Mouse (Mus musculus): ENCODE measurements at regions not wholly inside any gene's neighbourhood (a gene's known extent, or its start where the extent isn't known, plus 50 kb on each side); places are given as distances from the start of the nearest gene placed in this dataset.
A peak's percentile ranks its signal among the peaks of the same experiment; 100 is the strongest.

- Histone ChIP-seq H3K36me3 (ENCODE audit: insufficient read depth, low read length) (no peaks in the 10 kb centered on the region), H3K4me2 (ENCODE audit: low read depth, low read length) (peak overlapping the region; percentile 48), H3K4me1 (ENCODE audit: insufficient read depth, low read length) (peaks cover 13% of the 10 kb centered on the region), H3K9me3 (ENCODE audit: low read length) (no peaks in the 10 kb centered on the region), H3K4me3 (ENCODE audit: low read length) (no peak overlapping the region), H3K27me3 (ENCODE audit: insufficient read depth, low read length) (no peaks in the 10 kb centered on the region), H3K27ac (no peak overlapping the region), H3K9ac (replicated peaks; ENCODE audit: low read length) (0 out of 2 replicates have a peak overlapping the region, but pooled peaks have one; percentile 13)
- 20% methylated on average over 16 of the region's 16 CpGs for WGBS
- ATAC-seq: no peak
- no peak for TF ChIP-seq CTCF (IDR thresholded peaks at IDR 0.05; ENCODE audit: low read depth)
- peak; percentile 55 for DNase-seq (ENCODE audit: low spot score)
Observed at GRCm38 (mm10) chr2:72628626-72629470, 152.9 kb downstream of the Cdca7 start.

DNA sequence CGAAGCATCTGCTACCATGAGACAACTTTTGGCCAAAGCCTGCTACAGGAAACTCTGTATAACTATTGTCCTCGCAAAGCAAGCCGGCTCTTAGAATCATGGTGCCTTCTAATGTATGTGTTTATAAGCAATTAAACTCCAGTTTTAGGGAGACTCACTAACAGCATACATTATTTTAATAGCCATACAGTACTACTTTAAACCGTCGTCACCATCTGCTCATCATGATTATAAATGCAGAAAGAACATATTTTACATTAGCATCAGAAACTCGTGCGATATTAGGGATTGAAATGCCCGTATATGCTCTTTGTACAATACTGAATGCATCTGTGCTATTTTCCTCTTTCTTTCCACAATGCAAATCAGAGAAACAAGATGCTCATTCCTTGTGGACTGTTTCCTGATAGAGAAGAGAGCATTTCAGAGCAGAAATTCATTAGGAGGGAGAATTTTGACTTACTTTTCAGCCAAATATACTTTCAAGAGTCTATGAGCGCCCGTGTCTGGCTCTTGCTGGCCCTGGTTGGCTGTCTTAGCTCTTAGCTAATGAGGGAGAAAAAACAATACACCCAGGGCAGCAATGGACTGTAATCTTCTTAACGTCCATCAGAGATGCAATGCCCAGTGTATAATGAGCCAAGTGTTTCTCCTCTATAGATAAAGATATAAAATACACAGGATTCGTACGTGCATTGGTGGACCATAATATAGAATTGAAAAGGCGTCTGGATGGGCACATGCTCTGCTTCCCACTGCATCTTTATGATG is 153.9 kb downstream of the Cdca7 start:
- H3K4me3 ChIP-seq (ENCODE audit: low read length): no peak overlapping the region
- no peak for TF ChIP-seq CTCF (IDR thresholded peaks at IDR 0.05; ENCODE audit: low read depth)
- H3K9ac ChIP-seq (replicated peaks; ENCODE audit: low read length): no peak overlapping the region
- peaks cover 13% of the 10 kb centered on the region for H3K4me1 ChIP-seq (ENCODE audit: insufficient read depth, low read length)
- ATAC-seq (no peak), DNase-seq (ENCODE audit: low spot score) (no peak)
- 54% methylated on average over 14 of the region's 14 CpGs for WGBS
- H3K27ac ChIP-seq: no peak overlapping the region
- H3K27me3 ChIP-seq (ENCODE audit: insufficient read depth, low read length): no peaks in the 10 kb centered on the region
- no peaks in the 10 kb centered on the region for H3K9me3 ChIP-seq (ENCODE audit: low read length)
- H3K4me2 ChIP-seq (ENCODE audit: low read depth, low read length): 0 out of 2 replicates have a peak overlapping the region, but pooled peaks have one; percentile 48
- H3K36me3 ChIP-seq (ENCODE audit: insufficient read depth, low read length): no peaks in the 10 kb centered on the region

DNA sequence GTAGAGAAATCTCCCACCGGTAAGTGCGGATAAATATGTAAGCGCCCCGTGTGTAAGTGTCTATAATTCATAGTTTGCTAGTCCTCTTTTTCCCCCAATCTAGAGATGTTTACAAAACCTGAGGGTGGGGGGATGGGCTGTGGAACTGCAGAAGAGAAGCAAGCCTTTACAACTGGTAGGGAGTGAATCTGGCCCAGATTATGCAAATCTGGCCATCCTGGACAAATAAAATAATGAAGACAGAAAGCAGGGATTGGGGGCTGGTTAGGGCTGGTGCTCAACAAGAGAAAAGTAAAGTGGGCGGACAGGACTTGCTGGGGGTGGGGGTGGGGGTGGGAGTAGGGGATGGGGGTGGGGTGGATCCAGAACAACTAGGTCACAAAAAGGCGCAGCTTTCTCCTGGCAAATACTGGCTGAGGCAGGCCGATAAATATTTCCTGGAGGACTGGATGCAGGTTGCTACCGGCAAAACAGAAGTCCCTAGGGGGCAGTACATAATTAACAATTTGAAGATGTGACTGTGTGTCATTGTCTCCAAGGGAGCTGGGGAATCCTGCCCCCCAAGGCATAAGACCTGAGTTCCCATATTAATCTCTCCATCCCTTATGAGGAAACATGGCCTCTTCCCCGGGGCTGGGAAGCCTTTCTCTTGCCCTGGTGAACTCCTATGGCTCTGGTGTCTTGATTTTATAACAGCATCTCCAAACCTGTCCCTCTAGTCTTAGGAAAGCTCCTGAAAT is 162.1 kb downstream of the Cdca7 start:
- DNase-seq (ENCODE audit: low spot score) (peak; percentile 46), ATAC-seq (no peak)
- peak; percentile 22; the same call in 1 of the 2 replicates for TF ChIP-seq CTCF (IDR thresholded peaks at IDR 0.05; ENCODE audit: low read depth)
- Histone ChIP-seq H3K36me3 (ENCODE audit: insufficient read depth, low read length) (no peaks in the 10 kb centered on the region), H3K27ac (no peak overlapping the region), H3K9me3 (ENCODE audit: low read length) (no peaks in the 10 kb centered on the region), H3K4me2 (ENCODE audit: low read depth, low read length) (no peak overlapping the region), H3K4me1 (ENCODE audit: insufficient read depth, low read length) (no peaks in the 10 kb centered on the region), H3K4me3 (ENCODE audit: low read length) (no peak overlapping the region), H3K9ac (replicated peaks; ENCODE audit: low read length) (no peak overlapping the region), H3K27me3 (ENCODE audit: insufficient read depth, low read length) (no peaks in the 10 kb centered on the region)
- WGBS: 40% methylated on average over 9 of the region's 9 CpGs

GRCm38 (mm10) chr2:72639022-72639421 is 163.1 kb downstream of the Cdca7 start:
- H3K4me1 ChIP-seq (ENCODE audit: insufficient read depth, low read length): no peaks in the 10 kb centered on the region
- DNase-seq (ENCODE audit: low spot score) (no peak), ATAC-seq (no peak)
- 63% methylated on average over 4 of the region's 4 CpGs for WGBS
- H3K36me3 ChIP-seq (ENCODE audit: insufficient read depth, low read length): no peaks in the 10 kb centered on the region
- no peaks in the 10 kb centered on the region for H3K27me3 ChIP-seq (ENCODE audit: insufficient read depth, low read length)
- no peak overlapping the region for H3K4me2 ChIP-seq (ENCODE audit: low read depth, low read length)
- H3K9ac ChIP-seq (replicated peaks; ENCODE audit: low read length): no peak overlapping the region
- no peak overlapping the region for H3K4me3 ChIP-seq (ENCODE audit: low read length)
- no peaks in the 10 kb centered on the region for H3K9me3 ChIP-seq (ENCODE audit: low read length)
- TF ChIP-seq CTCF (IDR thresholded peaks at IDR 0.05; ENCODE audit: low read depth): no peak
- no peak overlapping the region for H3K27ac ChIP-seq

DNA sequence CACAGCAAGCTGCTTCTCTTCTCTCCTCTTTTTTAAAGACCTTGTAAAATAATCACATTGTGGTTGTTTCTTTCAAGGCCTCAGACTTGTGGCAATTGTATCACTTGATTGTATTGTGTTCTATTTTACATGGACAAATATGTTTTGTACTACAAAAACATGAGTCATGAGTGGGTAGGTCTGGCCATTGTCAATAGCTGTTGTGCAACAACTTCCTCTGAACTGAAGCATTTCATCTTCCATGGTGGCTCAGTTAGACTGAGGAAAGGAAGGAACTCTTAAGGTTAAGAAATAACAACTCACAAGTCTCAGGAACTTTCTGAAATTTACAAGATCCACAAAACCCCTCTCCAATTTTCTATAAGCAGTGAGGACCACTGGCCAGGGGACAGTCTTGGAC is 165.3 kb downstream of the Cdca7 start:
- no peak overlapping the region for H3K9ac ChIP-seq (replicated peaks; ENCODE audit: low read length)

GRCm38 (mm10) chr2:72644151-72644843 is 168.3 kb downstream of the Cdca7 start:
- 85% methylated on average over 10 of the region's 10 CpGs for WGBS

More for the DNA sequence above, 165.3 kb downstream of the Cdca7 start:
- H3K9me3 ChIP-seq (ENCODE audit: low read length): no peaks in the 10 kb centered on the region
- ATAC-seq (no peak), DNase-seq (ENCODE audit: low spot score) (no peak)
- TF ChIP-seq CTCF (IDR thresholded peaks at IDR 0.05; ENCODE audit: low read depth): no peak
- H3K4me3 ChIP-seq (ENCODE audit: low read length): no peak overlapping the region
- no peaks in the 10 kb centered on the region for H3K36me3 ChIP-seq (ENCODE audit: insufficient read depth, low read length)
- H3K4me1 ChIP-seq (ENCODE audit: insufficient read depth, low read length): no peaks in the 10 kb centered on the region
- H3K27ac ChIP-seq: no peak overlapping the region
- no peaks in the 10 kb centered on the region for H3K27me3 ChIP-seq (ENCODE audit: insufficient read depth, low read length)
- no peak overlapping the region for H3K4me2 ChIP-seq (ENCODE audit: low read depth, low read length)

More at GRCm38 (mm10) chr2:72644151-72644843, 168.3 kb downstream of the Cdca7 start:
- Histone ChIP-seq H3K9ac (replicated peaks; ENCODE audit: low read length) (no peak overlapping the region), H3K9me3 (ENCODE audit: low read length) (no peaks in the 10 kb centered on the region), H3K4me1 (ENCODE audit: insufficient read depth, low read length) (no peaks in the 10 kb centered on the region), H3K27me3 (ENCODE audit: insufficient read depth, low read length) (no peaks in the 10 kb centered on the region), H3K4me3 (ENCODE audit: low read length) (no peak overlapping the region), H3K4me2 (ENCODE audit: low read depth, low read length) (no peak overlapping the region), H3K27ac (no peak overlapping the region), H3K36me3 (ENCODE audit: insufficient read depth, low read length) (no peaks in the 10 kb centered on the region)
- 0 out of 2 replicates have a peak, but pooled peaks have one; percentile 22 for TF ChIP-seq CTCF (IDR thresholded peaks at IDR 0.05; ENCODE audit: low read depth)
- ATAC-seq (no peak), DNase-seq (ENCODE audit: low spot score) (no peak)
